Mouse (Mus musculus): ENCODE data around the gene Pafah1b2. TPM values are rescaled to one million over a fixed set of nuclear protein-coding genes. Genes with fewer than 3 reads are reported as not detected.

The Pafah1b2 gene
- polyA plus RNA-seq, 1 experiment from 2014 or later: 224 TPM

DNA sequence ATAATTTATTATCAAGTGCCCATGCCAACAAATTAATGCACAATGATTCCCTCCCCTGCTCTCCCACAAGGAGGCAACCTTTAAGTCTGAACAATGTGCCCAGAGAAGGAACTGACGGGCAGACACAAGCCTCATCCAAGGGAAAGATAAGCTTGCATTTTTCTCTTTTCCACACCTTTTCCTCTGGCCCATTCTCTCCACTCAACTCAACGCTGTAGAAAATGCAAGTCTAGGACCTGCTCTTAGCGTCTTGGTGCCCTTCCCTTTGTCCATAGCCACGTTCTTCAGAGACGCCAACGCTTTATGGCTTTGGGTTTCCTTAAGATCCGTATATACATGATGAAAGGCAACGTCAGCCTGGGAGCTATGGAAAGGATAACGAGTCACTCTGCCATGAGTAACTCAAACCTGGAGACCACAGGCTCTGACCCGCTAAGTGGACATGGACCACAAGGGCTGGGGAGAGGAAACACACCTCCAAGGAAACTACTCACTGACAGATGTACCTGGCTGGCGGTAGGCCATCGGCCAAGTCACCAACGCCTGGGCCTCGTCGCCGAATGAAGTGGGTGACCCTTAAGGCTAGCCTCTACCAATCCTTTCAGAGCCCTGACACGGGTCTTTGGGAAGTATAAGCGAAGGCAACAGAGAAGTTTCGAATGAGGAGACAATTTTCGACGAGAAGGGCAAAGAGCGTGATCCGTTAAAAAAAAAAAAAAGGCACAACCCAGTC, 28.6 kb downstream of the Pafah1b2 start:
- Histone ChIP-seq H3K36me3 (ENCODE audit: control insufficient read depth, insufficient read depth, low read length) (peaks cover 3% of the 10 kb centered on the region), H3K27ac (replicated peaks; ENCODE audit: low read depth, low read length) (peak overlapping the region; percentile 92), H3K4me2 (ENCODE audit: low read depth, severe bottlenecking) (peak overlapping the region; percentile 74), H3K9ac (ENCODE audit: low read length) (peak overlapping the region; percentile 98), H3K27me3 (ENCODE audit: control insufficient read depth, insufficient read depth, low read length) (no peaks in the 10 kb centered on the region), H3K9me3 (ENCODE audit: control insufficient read depth, low read length) (no peaks in the 10 kb centered on the region), H3K4me1 (ENCODE audit: control insufficient read depth, insufficient read depth, low read length) (peaks cover 2% of the 10 kb centered on the region; the same call in 1 of the 2 replicates), H3K4me3 (ENCODE audit: low read depth, low read length) (peak overlapping the region; percentile 92)
- ATAC-seq (ENCODE audit: insufficient number of reproducible peaks, low FRiP score, low TSS enrichment, low read depth) (peak; percentile 49; the same call in 1 of the 2 replicates), DNase-seq (ENCODE audit: low spot score) (peak; percentile 56)
- 2% methylated on average over 23 of the region's 23 CpGs for WGBS

DNA sequence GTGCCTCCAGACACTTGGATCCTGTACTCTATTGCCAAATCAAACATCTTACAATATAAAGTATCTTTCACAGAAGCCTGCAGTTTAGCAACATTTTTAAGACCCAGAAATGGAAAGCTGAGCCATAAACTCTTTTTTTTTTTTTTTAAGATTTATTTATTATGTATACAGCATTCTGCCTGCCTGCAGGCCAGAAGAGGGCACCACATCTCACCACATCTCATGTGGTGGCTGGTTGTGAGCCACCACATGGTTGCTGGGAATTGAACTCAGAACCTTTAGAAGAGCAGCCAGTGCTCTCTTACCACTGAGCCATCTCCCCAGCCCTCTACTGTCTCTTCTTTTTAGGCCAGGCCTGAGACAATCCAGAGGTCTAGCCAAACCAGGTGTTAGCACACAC, 31.2 kb downstream of the Pafah1b2 start:
- no peak overlapping the region for H3K4me3 ChIP-seq (ENCODE audit: low read depth, low read length)
- H3K9ac ChIP-seq (ENCODE audit: low read length): no peak overlapping the region
- H3K4me2 ChIP-seq (ENCODE audit: low read depth, severe bottlenecking): no peak overlapping the region
- peaks cover 2% of the 10 kb centered on the region; the same call in 1 of the 2 replicates for H3K4me1 ChIP-seq (ENCODE audit: control insufficient read depth, insufficient read depth, low read length)
- no peaks in the 10 kb centered on the region for H3K27me3 ChIP-seq (ENCODE audit: control insufficient read depth, insufficient read depth, low read length)
- H3K27ac ChIP-seq (replicated peaks; ENCODE audit: low read depth, low read length): no peak overlapping the region
- H3K9me3 ChIP-seq (ENCODE audit: control insufficient read depth, low read length): no peaks in the 10 kb centered on the region
- ATAC-seq (ENCODE audit: insufficient number of reproducible peaks, low FRiP score, low TSS enrichment, low read depth) (no peak), DNase-seq (ENCODE audit: low spot score) (no peak)
- peaks cover 7% of the 10 kb centered on the region for H3K36me3 ChIP-seq (ENCODE audit: control insufficient read depth, insufficient read depth, low read length)

DNA sequence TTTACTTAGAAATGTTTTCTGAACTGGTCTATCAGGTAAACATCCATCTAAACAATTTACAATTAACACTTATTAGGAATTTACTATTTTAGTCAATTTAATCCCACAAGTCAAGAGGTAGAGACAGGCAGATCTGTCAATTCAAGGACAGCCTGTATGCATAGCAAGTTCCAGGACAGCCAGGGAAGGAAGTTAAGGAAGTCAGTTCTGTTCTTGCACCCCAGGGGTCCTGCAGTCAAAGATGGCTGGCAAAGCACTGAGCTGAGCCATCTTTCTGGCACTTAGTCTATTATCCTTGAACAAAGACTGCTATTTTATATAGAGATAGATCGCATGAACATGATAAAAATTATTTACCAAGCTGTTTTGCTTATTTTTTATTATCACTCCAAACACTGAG, 31.9 kb downstream of the Pafah1b2 start:
- no peak for ATAC-seq (ENCODE audit: insufficient number of reproducible peaks, low FRiP score, low TSS enrichment, low read depth)
- Histone ChIP-seq H3K9ac (ENCODE audit: low read length) (no peak overlapping the region), H3K4me2 (ENCODE audit: low read depth, severe bottlenecking) (no peak overlapping the region), H3K36me3 (ENCODE audit: control insufficient read depth, insufficient read depth, low read length) (peaks cover 9% of the 10 kb centered on the region), H3K27me3 (ENCODE audit: control insufficient read depth, insufficient read depth, low read length) (no peaks in the 10 kb centered on the region), H3K4me1 (ENCODE audit: control insufficient read depth, insufficient read depth, low read length) (peaks cover 2% of the 10 kb centered on the region; the same call in 1 of the 2 replicates), H3K4me3 (ENCODE audit: low read depth, low read length) (no peak overlapping the region), H3K27ac (replicated peaks; ENCODE audit: low read depth, low read length) (no peak overlapping the region), H3K9me3 (ENCODE audit: control insufficient read depth, low read length) (no peaks in the 10 kb centered on the region)
- WGBS: 100% methylated on average over 1 of the region's 1 CpGs
- DNase-seq (ENCODE audit: low spot score): no peak

DNA sequence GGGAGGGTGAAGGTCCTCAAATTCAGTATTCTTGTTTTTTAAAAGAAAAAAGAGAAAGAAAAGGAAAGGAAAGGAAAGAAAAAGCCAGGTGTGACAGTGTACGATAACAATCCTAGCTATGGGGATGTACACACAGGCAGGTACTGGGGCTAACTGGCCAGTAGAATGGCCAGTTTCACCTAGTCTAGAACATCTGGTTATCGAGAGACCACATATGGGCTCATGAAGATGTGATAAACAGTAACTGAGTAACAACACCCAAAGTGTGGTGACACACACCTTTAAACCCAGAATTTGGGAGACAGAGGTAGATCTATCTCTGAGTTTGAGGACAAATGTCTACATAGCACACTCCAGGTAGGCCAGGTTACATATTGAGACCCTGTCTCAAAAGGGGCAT, 32.7 kb downstream of the Pafah1b2 start:
- no peak overlapping the region for H3K4me2 ChIP-seq (ENCODE audit: low read depth, severe bottlenecking)
- no peak overlapping the region for H3K9ac ChIP-seq (ENCODE audit: low read length)
- H3K9me3 ChIP-seq (ENCODE audit: control insufficient read depth, low read length): no peaks in the 10 kb centered on the region
- no peak overlapping the region for H3K27ac ChIP-seq (replicated peaks; ENCODE audit: low read depth, low read length)
- WGBS: 94% methylated on average over 2 of the region's 2 CpGs
- DNase-seq (ENCODE audit: low spot score) (no peak), ATAC-seq (ENCODE audit: insufficient number of reproducible peaks, low FRiP score, low TSS enrichment, low read depth) (no peak)
- no peaks in the 10 kb centered on the region for H3K27me3 ChIP-seq (ENCODE audit: control insufficient read depth, insufficient read depth, low read length)
- peaks cover 12% of the 10 kb centered on the region for H3K36me3 ChIP-seq (ENCODE audit: control insufficient read depth, insufficient read depth, low read length)
- H3K4me1 ChIP-seq (ENCODE audit: control insufficient read depth, insufficient read depth, low read length): peaks cover 2% of the 10 kb centered on the region; the same call in 1 of the 2 replicates
- no peak overlapping the region for H3K4me3 ChIP-seq (ENCODE audit: low read depth, low read length)

DNA sequence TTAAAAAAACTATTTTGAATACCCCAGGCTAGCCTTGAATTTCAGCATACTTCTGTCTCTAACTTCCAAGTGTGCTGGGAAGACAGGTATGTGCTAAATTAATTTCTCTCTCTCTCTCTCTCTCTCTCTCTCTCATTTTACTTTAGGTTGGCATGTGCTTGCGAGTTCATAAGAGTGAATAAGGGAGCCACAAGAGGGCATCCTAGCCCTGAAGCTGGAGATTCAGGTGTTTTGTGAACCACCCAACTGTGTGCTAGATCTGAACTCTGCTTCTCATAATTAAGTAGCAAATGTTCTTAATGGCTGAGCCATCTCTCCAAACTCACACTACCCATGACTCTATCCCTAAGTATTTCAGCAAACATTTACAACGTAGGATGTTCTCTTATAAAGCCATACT, 35.6 kb downstream of the Pafah1b2 start:
- Histone ChIP-seq H3K4me2 (ENCODE audit: low read depth, severe bottlenecking) (no peak overlapping the region), H3K9me3 (ENCODE audit: control insufficient read depth, low read length) (no peaks in the 10 kb centered on the region), H3K27me3 (ENCODE audit: control insufficient read depth, insufficient read depth, low read length) (no peaks in the 10 kb centered on the region), H3K36me3 (ENCODE audit: control insufficient read depth, insufficient read depth, low read length) (peaks cover 17% of the 10 kb centered on the region; the same call in 1 of the 2 replicates), H3K4me1 (ENCODE audit: control insufficient read depth, insufficient read depth, low read length) (no peaks in the 10 kb centered on the region), H3K9ac (ENCODE audit: low read length) (no peak overlapping the region), H3K4me3 (ENCODE audit: low read depth, low read length) (no peak overlapping the region), H3K27ac (replicated peaks; ENCODE audit: low read depth, low read length) (no peak overlapping the region)
- no peak for DNase-seq (ENCODE audit: low spot score)
- 79% methylated on average over 2 of the region's 2 CpGs for WGBS
- no peak for ATAC-seq (ENCODE audit: insufficient number of reproducible peaks, low FRiP score, low TSS enrichment, low read depth)

DNA sequence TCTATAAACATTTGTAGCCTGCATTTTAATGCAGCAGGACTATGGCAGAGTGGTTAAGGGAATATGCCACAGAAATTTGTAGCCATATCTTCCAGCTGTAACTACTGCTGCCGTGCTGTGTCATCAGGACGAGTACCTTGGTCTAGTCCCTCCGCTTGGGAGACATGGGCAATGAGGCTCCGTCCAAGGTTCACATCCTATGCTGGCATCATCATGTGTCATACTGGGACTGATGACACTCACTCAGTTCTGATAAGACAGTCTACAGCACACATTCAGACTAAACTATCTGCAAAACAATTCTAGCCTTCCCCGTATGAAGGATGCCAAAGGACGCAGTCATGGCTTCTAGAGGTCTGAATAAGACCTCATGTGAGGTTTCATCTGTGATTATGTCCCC, 48.9 kb downstream of the Pafah1b2 start:
- no peak overlapping the region for H3K27ac ChIP-seq (replicated peaks; ENCODE audit: low read depth, low read length)
- no peak for DNase-seq (ENCODE audit: low spot score)
- no peaks in the 10 kb centered on the region for H3K4me1 ChIP-seq (ENCODE audit: control insufficient read depth, insufficient read depth, low read length)
- no peaks in the 10 kb centered on the region for H3K9me3 ChIP-seq (ENCODE audit: control insufficient read depth, low read length)
- no peak overlapping the region for H3K9ac ChIP-seq (ENCODE audit: low read length)
- H3K4me2 ChIP-seq (ENCODE audit: low read depth, severe bottlenecking): no peak overlapping the region
- 94% methylated on average over 6 of the region's 6 CpGs for WGBS
- ATAC-seq (ENCODE audit: insufficient number of reproducible peaks, low FRiP score, low TSS enrichment, low read depth): no peak
- H3K4me3 ChIP-seq (ENCODE audit: low read depth, low read length): no peak overlapping the region
- peaks cover 15% of the 10 kb centered on the region; the same call in 1 of the 2 replicates for H3K36me3 ChIP-seq (ENCODE audit: control insufficient read depth, insufficient read depth, low read length)
- no peaks in the 10 kb centered on the region for H3K27me3 ChIP-seq (ENCODE audit: control insufficient read depth, insufficient read depth, low read length)

DNA sequence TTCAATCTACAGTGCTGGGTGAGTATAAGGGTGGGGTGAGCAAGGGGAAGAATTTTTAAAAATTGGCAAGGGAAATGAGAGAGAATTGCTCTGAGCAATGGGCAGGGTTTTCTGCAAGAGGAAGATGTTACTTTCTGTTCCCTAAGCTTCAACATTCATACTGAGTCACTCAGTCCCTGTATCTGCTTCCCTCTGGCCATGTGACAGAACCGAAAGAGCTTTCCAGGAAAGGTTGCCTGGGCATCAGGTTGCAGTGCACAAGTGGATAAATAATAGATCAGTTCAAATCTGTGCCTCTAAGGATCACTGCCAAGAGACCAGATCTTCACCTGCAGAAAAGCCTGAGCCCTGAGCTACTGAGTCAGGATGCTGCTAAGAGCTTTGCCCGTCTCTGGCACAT, 50.6 kb downstream of the Pafah1b2 start:
- H3K27me3 ChIP-seq (ENCODE audit: control insufficient read depth, insufficient read depth, low read length): no peaks in the 10 kb centered on the region
- DNase-seq (ENCODE audit: low spot score) (no peak), ATAC-seq (ENCODE audit: insufficient number of reproducible peaks, low FRiP score, low TSS enrichment, low read depth) (no peak)
- WGBS: 82% methylated on average over 2 of the region's 2 CpGs
- H3K4me3 ChIP-seq (ENCODE audit: low read depth, low read length): no peak overlapping the region
- no peak overlapping the region for H3K27ac ChIP-seq (replicated peaks; ENCODE audit: low read depth, low read length)
- no peaks in the 10 kb centered on the region for H3K4me1 ChIP-seq (ENCODE audit: control insufficient read depth, insufficient read depth, low read length)
- peaks cover 11% of the 10 kb centered on the region; the same call in 1 of the 2 replicates for H3K36me3 ChIP-seq (ENCODE audit: control insufficient read depth, insufficient read depth, low read length)
- no peaks in the 10 kb centered on the region for H3K9me3 ChIP-seq (ENCODE audit: control insufficient read depth, low read length)
- H3K9ac ChIP-seq (ENCODE audit: low read length): no peak overlapping the region
- no peak overlapping the region for H3K4me2 ChIP-seq (ENCODE audit: low read depth, severe bottlenecking)

DNA sequence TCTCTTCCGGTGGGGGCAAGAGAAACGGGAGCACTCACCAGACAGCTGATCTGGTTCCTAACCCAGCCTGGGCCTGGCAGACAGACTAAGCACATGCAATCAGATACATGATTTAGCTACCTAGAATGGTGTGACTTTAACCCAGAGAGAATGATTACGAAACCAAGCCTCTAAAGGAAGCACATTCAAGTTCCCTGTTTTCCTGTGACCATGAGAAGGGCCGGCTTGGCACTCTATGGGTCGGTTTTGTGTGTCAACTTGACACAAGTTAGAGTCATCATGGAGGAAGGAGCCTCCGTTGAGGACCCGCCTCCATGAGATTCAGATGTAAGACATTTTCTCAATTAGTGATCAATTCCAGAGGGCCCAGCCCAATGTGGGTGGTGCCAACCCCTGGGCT, 52.8 kb downstream of the Pafah1b2 start:
- no peak for DNase-seq (ENCODE audit: low spot score)
- peaks cover 3% of the 10 kb centered on the region; the same call in 1 of the 2 replicates for H3K36me3 ChIP-seq (ENCODE audit: control insufficient read depth, insufficient read depth, low read length)
- no peak overlapping the region for H3K9ac ChIP-seq (ENCODE audit: low read length)
- no peak overlapping the region for H3K4me2 ChIP-seq (ENCODE audit: low read depth, severe bottlenecking)
- H3K9me3 ChIP-seq (ENCODE audit: control insufficient read depth, low read length): no peaks in the 10 kb centered on the region
- ATAC-seq (ENCODE audit: insufficient number of reproducible peaks, low FRiP score, low TSS enrichment, low read depth): no peak
- H3K4me1 ChIP-seq (ENCODE audit: control insufficient read depth, insufficient read depth, low read length): no peaks in the 10 kb centered on the region
- WGBS: 84% methylated on average over 7 of the region's 7 CpGs
- no peak overlapping the region for H3K4me3 ChIP-seq (ENCODE audit: low read depth, low read length)
- H3K27me3 ChIP-seq (ENCODE audit: control insufficient read depth, insufficient read depth, low read length): no peaks in the 10 kb centered on the region
- H3K27ac ChIP-seq (replicated peaks; ENCODE audit: low read depth, low read length): no peak overlapping the region

All from limb, embryonic 11.5 days (tissue).